Mouse (Mus musculus) forebrain, embryonic 11.5 days (tissue): ENCODE data around the gene Ndufa7. TPM values are rescaled to one million over a fixed set of nuclear protein-coding genes. Genes with fewer than 3 reads are reported as not detected.

Source experiments
- ATAC-seq: fragments of 200-750 bp; cut with Nextera tagmentation; replicated peaks from 2 replicates; pipeline ENCODE4 v1.8.0; 2017; ENCODE audit warnings: moderate TSS enrichment; ENCODE audit not compliant: low FRiP score
- DNase-seq: peaks from one replicate; pipeline ENCODE4 v3.0.0-alpha.2; 2017; ENCODE audit warnings: low spot score
- H3K27ac ChIP-seq: fragments of 300-500 bp; sonication (generic); 2 replicates; pipeline ENCODE4 v1.5.1; 2014; ENCODE audit warnings: low read depth, low read length
- H3K27me3 ChIP-seq: fragments of 300-500 bp; sonication (generic); 2 replicates; pipeline ENCODE4 v1.6.1; 2014; ENCODE audit warnings: mild to moderate bottlenecking, low read length, mixed read lengths; ENCODE audit not compliant: control insufficient read depth, insufficient read depth
- H3K36me3 ChIP-seq: fragments of 300-500 bp; sonication (generic); 2 replicates; pipeline ENCODE4 v1.6.1; 2014; ENCODE audit warnings: mild to moderate bottlenecking, low read length, moderate library complexity, mixed read lengths; ENCODE audit not compliant: control insufficient read depth, insufficient read depth
- H3K4me1 ChIP-seq: fragments of 300-500 bp; sonication (generic); replicated peaks from 2 replicates; pipeline ENCODE4 v1.6.1; 2014; ENCODE audit warnings: low read length, mixed read lengths; ENCODE audit not compliant: control insufficient read depth, insufficient read depth
- H3K4me2 ChIP-seq: fragments of 300-500 bp; sonication (generic); 2 replicates; pipeline ENCODE4 v1.6.1; 2014; ENCODE audit warnings: low read depth, mild to moderate bottlenecking, low read length, moderate library complexity, mixed read lengths; ENCODE audit not compliant: severe bottlenecking
- H3K4me3 ChIP-seq: fragments of 300-500 bp; sonication (generic); 2 replicates; pipeline ENCODE4 v1.5.1; 2014; ENCODE audit warnings: low read depth, low read length
- H3K9ac ChIP-seq: fragments of 300-500 bp; sonication (generic); 2 replicates; pipeline ENCODE4 v1.6.1; 2014; ENCODE audit warnings: low read length
- H3K9me3 ChIP-seq: fragments of 300-500 bp; sonication (generic); 2 replicates; pipeline ENCODE4 v1.6.1; 2016; ENCODE audit warnings: low read length, mixed read lengths; ENCODE audit not compliant: control insufficient read depth
- WGBS: fragments of 180-500 bp; shearing (Covaris S2); extraction: QIAGEN DNeasy Blood & Tissue Kit; methylation state at CpG from one replicate; pipeline ENCODE4 v1.1.7; 2014; 5-methylcytosine and 5-hydroxymethylcytosine counted together
- polyA plus RNA-seq: library from polyadenylated mRNA; unstranded; fragments of >200 nt; fragmentation: Nextera tagmentation; extraction: Ambion mirVana; gene quantifications from 2 replicates; pipeline ENCODE4 v1.2.1, GENCODE M21; 2014

Gene Ndufa7
- polyA plus RNA-seq, 1 experiment from 2014 or later: 374 TPM

GRCm38 (mm10) chr17:33782067-33782466 is 42.3 kb upstream of the Ndufa7 start:
- WGBS: 37% methylated on average over 4 of the region's 4 CpGs

DNA sequence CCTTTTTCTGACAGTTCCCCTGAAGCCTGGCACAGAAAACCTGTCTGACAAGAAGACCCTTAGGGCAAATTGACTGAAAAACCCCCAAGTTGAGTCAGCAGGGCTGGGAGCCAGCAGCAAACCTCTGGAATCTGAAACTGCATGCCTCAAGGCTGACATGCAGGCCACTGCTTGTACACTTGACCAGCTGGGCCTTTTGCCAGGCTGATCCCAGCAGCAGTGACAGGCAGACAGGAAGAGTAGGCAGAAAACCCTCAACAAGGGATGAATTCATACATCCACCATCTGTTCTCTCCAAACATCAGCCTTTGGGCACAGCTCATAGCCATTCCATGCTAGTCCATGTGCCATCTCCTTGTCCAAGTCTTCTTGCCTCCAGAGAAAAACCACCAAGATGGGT is 41.0 kb upstream of the Ndufa7 start:
- no peak for DNase-seq
- H3K4me2 ChIP-seq: no peak overlapping the region

More at GRCm38 (mm10) chr17:33782067-33782466, 42.3 kb upstream of the Ndufa7 start:
- DNase-seq (no peak), ATAC-seq (no peak)
- H3K9ac ChIP-seq: peak overlapping the region; percentile 63
- no peaks in the 10 kb centered on the region for H3K36me3 ChIP-seq
- no peaks in the 10 kb centered on the region for H3K27me3 ChIP-seq
- peak overlapping the region; percentile 46 for H3K4me3 ChIP-seq
- H3K4me2 ChIP-seq: peak overlapping the region; percentile 91
- H3K27ac ChIP-seq: no peak overlapping the region
- no peaks in the 10 kb centered on the region for H3K9me3 ChIP-seq
- 0 out of 2 replicates have a peak, but pooled peaks cover 2% of the 10 kb centered on the region for H3K4me1 ChIP-seq

GRCm38 (mm10) chr17:33784939-33785338 is 39.4 kb upstream of the Ndufa7 start:
- Histone ChIP-seq H3K27ac (no peak overlapping the region), H3K9ac (no peak overlapping the region), H3K9me3 (no peaks in the 10 kb centered on the region), H3K4me1 (0 out of 2 replicates have a peak, but pooled peaks cover 2% of the 10 kb centered on the region), H3K27me3 (no peaks in the 10 kb centered on the region), H3K36me3 (no peaks in the 10 kb centered on the region), H3K4me2 (no peak overlapping the region), H3K4me3 (no peak overlapping the region)
- DNase-seq: no peak
- ATAC-seq: no peak
- WGBS: 98% methylated on average over 2 of the region's 2 CpGs

More for the DNA sequence above, 41.0 kb upstream of the Ndufa7 start:
- no peak for ATAC-seq
- 0 out of 2 replicates have a peak, but pooled peaks cover 2% of the 10 kb centered on the region for H3K4me1 ChIP-seq
- H3K9ac ChIP-seq: no peak overlapping the region
- no peaks in the 10 kb centered on the region for H3K27me3 ChIP-seq
- no peak overlapping the region for H3K4me3 ChIP-seq
- H3K27ac ChIP-seq: no peak overlapping the region
- no peaks in the 10 kb centered on the region for H3K36me3 ChIP-seq
- no peaks in the 10 kb centered on the region for H3K9me3 ChIP-seq

DNA sequence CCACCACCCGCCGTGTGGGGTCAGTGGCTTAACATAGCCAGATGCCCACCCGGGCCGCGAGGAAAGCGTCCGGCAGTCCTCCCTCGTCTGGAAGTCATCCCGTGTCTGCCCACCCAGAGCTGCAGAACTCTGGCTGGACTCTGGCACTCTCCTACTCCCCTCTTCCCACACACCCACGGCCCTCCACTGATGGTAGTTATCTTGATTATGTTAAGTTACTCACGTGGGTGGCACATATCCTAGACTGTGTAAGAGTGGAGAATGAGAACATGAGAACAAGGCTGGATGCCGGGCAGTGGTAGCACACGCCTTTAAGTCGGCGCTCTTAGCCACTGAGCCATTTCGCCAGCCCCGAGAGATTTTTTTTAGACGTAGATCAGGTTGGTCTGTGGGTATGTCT is 38.0 kb upstream of the Ndufa7 start:
- Histone ChIP-seq H3K4me3 (no peak overlapping the region), H3K27ac (no peak overlapping the region), H3K4me1 (0 out of 2 replicates have a peak, but pooled peaks cover 2% of the 10 kb centered on the region), H3K9ac (no peak overlapping the region), H3K9me3 (no peaks in the 10 kb centered on the region), H3K27me3 (no peaks in the 10 kb centered on the region), H3K36me3 (no peaks in the 10 kb centered on the region), H3K4me2 (no peak overlapping the region)
- WGBS: 87% methylated on average over 18 of the region's 18 CpGs
- no peak for DNase-seq
- ATAC-seq: no peak

DNA sequence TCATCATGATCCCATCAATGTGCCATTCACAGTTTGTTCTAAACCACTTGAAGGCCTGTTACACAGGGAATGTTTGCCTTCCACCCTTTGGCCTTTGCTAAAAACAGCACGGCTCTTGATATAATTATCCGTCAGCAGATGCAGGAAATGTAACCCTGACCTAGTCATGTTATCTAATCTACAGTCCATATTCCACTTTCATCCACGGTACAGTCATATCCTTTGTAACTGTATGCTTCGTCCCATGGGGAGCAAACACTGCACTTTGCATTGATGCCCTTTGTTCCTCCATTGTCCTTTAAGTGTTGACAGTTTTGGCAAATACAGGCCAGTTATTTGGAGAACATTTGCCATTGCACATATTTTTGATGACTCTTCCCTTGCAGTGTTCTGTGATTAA is 35.6 kb upstream of the Ndufa7 start:
- Histone ChIP-seq H3K27ac (no peak overlapping the region), H3K9ac (no peak overlapping the region), H3K36me3 (no peaks in the 10 kb centered on the region), H3K9me3 (no peaks in the 10 kb centered on the region), H3K4me2 (no peak overlapping the region), H3K4me1 (no peaks in the 10 kb centered on the region), H3K27me3 (no peaks in the 10 kb centered on the region), H3K4me3 (no peak overlapping the region)
- ATAC-seq (no peak), DNase-seq (no peak)
- WGBS: 88% methylated on average over 4 of the region's 4 CpGs

DNA sequence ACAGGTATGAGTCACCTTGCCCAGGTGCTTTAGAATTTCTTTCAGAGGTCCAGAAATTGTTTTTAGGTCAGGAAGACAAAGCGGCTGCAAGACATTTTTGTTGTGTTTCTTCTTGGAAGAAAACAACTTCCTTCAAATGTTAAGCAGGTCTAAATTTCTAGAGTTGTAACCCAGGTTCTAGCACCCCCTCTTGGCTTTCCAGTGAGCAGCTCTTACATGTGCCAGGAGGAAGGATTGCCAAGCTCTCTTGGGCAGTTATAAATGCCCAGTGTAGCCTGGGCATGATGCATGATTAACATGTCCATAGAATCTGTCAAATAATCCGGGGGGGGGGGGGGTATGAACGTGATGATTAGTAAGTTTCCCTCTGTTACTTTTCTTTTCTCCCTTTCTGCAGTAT is 26.1 kb upstream of the Ndufa7 start:
- H3K36me3 ChIP-seq: no peaks in the 10 kb centered on the region
- no peaks in the 10 kb centered on the region for H3K27me3 ChIP-seq
- H3K27ac ChIP-seq: no peak overlapping the region
- no peaks in the 10 kb centered on the region for H3K4me1 ChIP-seq
- no peak for DNase-seq
- 47% methylated on average over 3 of the region's 3 CpGs for WGBS
- H3K9me3 ChIP-seq: no peaks in the 10 kb centered on the region
- no peak overlapping the region for H3K4me3 ChIP-seq
- ATAC-seq: no peak
- no peak overlapping the region for H3K9ac ChIP-seq
- no peak overlapping the region for H3K4me2 ChIP-seq

GRCm38 (mm10) chr17:33799277-33799676 is 25.1 kb upstream of the Ndufa7 start:
- no peak for DNase-seq
- H3K4me3 ChIP-seq: no peak overlapping the region
- no peaks in the 10 kb centered on the region for H3K9me3 ChIP-seq
- H3K27ac ChIP-seq: no peak overlapping the region
- no peaks in the 10 kb centered on the region for H3K27me3 ChIP-seq
- 66% methylated on average over 1 of the region's 1 CpGs for WGBS
- H3K9ac ChIP-seq: no peak overlapping the region
- no peak overlapping the region for H3K4me2 ChIP-seq
- H3K36me3 ChIP-seq: no peaks in the 10 kb centered on the region
- H3K4me1 ChIP-seq: no peaks in the 10 kb centered on the region
- no peak for ATAC-seq

DNA sequence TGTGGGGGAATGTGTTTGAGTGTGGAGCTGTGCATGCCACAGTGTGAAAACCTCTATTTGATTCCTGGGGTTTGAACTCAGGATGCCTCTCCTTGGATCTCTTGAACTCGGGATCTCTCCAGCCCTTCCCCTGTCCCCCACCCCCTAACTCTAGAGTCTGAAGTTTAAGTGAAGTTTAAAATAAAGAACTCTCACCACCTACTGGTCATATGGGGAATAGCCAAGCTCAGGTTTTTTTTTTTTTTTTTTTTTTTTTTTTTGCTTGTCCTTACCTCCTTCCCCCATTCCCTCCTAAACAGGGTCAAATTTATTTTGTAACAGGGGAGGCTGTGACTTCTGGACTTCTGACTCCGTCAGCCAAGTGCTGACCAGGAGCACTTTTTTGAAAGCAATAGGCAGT is 22.2 kb upstream of the Ndufa7 start:
- Histone ChIP-seq H3K9me3 (no peaks in the 10 kb centered on the region), H3K36me3 (no peaks in the 10 kb centered on the region), H3K4me3 (no peak overlapping the region), H3K4me2 (no peak overlapping the region), H3K9ac (no peak overlapping the region), H3K4me1 (no peaks in the 10 kb centered on the region), H3K27ac (no peak overlapping the region), H3K27me3 (no peaks in the 10 kb centered on the region)
- ATAC-seq (no peak), DNase-seq (no peak)
- WGBS: 9% methylated on average over 2 of the region's 2 CpGs

GRCm38 (mm10) chr17:33804205-33804604 is 20.2 kb upstream of the Ndufa7 start:
- Histone ChIP-seq H3K4me1 (no peaks in the 10 kb centered on the region), H3K9ac (no peak overlapping the region), H3K4me2 (no peak overlapping the region), H3K27me3 (no peaks in the 10 kb centered on the region), H3K4me3 (no peak overlapping the region), H3K9me3 (no peaks in the 10 kb centered on the region), H3K36me3 (no peaks in the 10 kb centered on the region), H3K27ac (no peak overlapping the region)
- no peak for ATAC-seq
- WGBS: 57% methylated on average over 4 of the region's 4 CpGs
- no peak for DNase-seq
